Mouse (Mus musculus) gastrocnemius, postnatal 4 days (tissue): ENCODE data around the gene Cab39l. TPM values are rescaled to one million over a fixed set of nuclear protein-coding genes. Genes with fewer than 3 reads are reported as not detected.

Experiments used
- DNase-seq, 2 experiments: peaks; one replicate each; pipeline ENCODE4 v3.0.0; 2021 to 2022; ENCODE audit warnings: low spot score in 2 of 2, mixed read lengths in 2 of 2
- total RNA-seq, 2 experiments: library from RNA; stranded (reverse); gene quantifications; 2 replicates each; pipeline ENCODE4 v1.2.3; 2021

Gene Cab39l
- total RNA-seq, 2 experiments from 2014 or later, result 18.7 to 19.9 TPM

GRCm38 (mm10) chr14:59497928-59498327, 57.2 kb downstream of the Cab39l start:
- no peak for DNase-seq

GRCm38 (mm10) chr14:59504831-59505230, 64.1 kb downstream of the Cab39l start:
- DNase-seq, result no peak

GRCm38 (mm10) chr14:59506139-59506538, 65.4 kb downstream of the Cab39l start:
- DNase-seq, result no peak

- no peak for DNase-seq
Observed at GRCm38 (mm10) chr14:59513922-59514444, 73.2 kb downstream of the Cab39l start.

GRCm38 (mm10) chr14:59525843-59526242, 85.1 kb downstream of the Cab39l start:
- DNase-seq, result no peak

- DNase-seq, result no peak
Observed at GRCm38 (mm10) chr14:59530801-59531200, 90.0 kb downstream of the Cab39l start.

GRCm38 (mm10) chr14:59532986-59533385, 92.2 kb downstream of the Cab39l start:
- DNase-seq, result no peak

GRCm38 (mm10) chr14:59533908-59534307, 93.1 kb downstream of the Cab39l start:
- no peak for DNase-seq

GRCm38 (mm10) chr14:59537829-59538432, 97.2 kb downstream of the Cab39l start:
- DNase-seq, result no peak

- DNase-seq, result no peak
Observed at GRCm38 (mm10) chr14:59540230-59540629, 99.5 kb downstream of the Cab39l start.

- DNase-seq, result no peak
Observed at GRCm38 (mm10) chr14:59540761-59541160, 100.0 kb downstream of the Cab39l start.

GRCm38 (mm10) chr14:59543158-59543826, 102.5 kb downstream of the Cab39l start:
- DNase-seq, result no peak

- DNase-seq, result no peak
Observed at GRCm38 (mm10) chr14:59543956-59544355, 103.2 kb downstream of the Cab39l start.

GRCm38 (mm10) chr14:59546162-59546880, 105.5 kb downstream of the Cab39l start:
- no peak for DNase-seq

- DNase-seq, result no peak
Observed at GRCm38 (mm10) chr14:59547530-59547929, 106.8 kb downstream of the Cab39l start.

- DNase-seq, result no peak
Observed at GRCm38 (mm10) chr14:59548532-59548931, 107.8 kb downstream of the Cab39l start.

- peak in 1 of 2 experiments; percentile 39 for DNase-seq
Observed at GRCm38 (mm10) chr14:59549106-59549505, 108.3 kb downstream of the Cab39l start.

- DNase-seq, result no peak
Observed at GRCm38 (mm10) chr14:59550841-59551240, 110.1 kb downstream of the Cab39l start.

- DNase-seq, result no peak
Observed at GRCm38 (mm10) chr14:59551956-59552355, 111.2 kb downstream of the Cab39l start.

- no peak for DNase-seq
Observed at GRCm38 (mm10) chr14:59554025-59554424, 113.3 kb downstream of the Cab39l start.

GRCm38 (mm10) chr14:59555018-59555417, 114.2 kb downstream of the Cab39l start:
- no peak for DNase-seq

- peak; percentile 52 to 70 for DNase-seq
Observed at GRCm38 (mm10) chr14:59555928-59556531, 115.3 kb downstream of the Cab39l start.
